Mouse (Mus musculus): ENCODE results near the gene Ank.
"Not testable (repeated sequence)": the region's sequence is repeated elsewhere in the genome, so short reads cannot be mapped to it uniquely, and the experiment has no call there.

The Ank gene

GRCm38 (mm10) chr15:27467641-27468040, 1.2 kb downstream of the Ank start:
- no peak for DNase-seq

DNA sequence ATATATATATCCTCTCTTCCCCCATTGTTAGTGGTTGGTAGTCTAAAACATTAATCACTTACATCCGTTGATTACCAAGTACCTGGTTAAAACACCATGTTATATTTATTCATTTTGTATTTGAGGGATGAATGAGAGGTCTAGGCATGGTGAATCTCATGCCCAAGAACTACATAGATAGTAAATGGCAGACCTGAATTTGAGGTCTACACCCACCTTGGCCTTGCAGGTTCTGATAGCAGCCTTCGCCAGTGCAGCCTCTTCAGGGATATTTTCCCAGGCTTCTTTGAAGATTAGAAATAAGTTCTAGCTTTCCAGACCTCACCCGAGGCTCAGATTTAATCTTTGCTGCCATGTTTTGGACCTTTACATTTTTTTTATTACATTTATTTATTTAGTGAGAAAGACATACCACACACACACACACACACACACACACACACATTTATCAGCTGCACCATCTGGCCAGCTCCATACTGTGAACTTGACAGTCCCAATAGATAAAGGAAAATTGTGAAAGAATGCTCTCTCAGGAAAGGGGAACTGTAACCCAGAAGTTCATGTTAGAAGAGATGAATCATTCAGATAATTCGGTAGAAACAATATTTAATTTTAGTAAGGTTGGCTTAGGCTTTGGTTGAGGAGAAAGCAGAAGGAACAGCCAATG, 2.5 kb downstream of the Ank start:
- DNase-seq = no peak

DNA sequence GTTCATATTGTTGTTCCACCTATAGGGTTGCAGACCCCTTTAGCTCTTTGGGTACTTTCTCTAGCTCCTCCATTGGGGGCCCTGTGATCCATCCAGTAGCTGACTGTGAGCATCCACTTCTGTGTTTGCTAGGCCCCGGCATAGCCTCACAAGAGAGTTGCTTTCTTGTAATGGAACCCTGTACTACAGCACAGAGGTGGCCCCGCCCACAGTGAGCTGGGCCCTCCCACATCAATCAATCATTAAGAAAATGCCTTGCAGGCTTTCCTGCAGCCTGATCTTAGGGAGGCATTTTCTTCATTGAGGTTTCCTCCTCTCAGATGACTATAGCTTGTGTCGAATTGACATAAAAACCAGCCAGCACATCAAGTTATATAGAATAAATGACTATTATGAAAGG, 3.9 kb downstream of the Ank start:
- not testable (repeated sequence) for DNase-seq

DNA sequence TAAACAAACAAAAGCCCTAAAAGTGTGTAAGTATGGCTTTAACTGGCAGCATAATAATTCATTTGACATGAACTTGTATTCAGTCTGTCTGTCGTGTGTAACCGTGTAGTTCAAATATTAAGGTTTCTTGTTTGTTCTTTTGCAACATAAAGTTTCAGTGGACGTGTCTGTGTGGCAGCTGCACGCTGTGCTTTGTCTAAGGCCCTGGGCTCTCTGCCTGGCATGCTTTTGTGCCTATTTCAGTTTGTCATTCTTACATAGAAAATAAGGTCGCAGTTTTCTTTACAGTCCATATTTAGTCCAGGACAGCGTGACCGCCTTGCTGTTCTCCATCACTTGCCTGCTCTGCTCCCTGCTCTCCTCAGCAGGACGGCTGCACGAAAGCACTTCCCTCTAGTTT, 5.8 kb downstream of the Ank start:
- DNase-seq = no peak

DNA sequence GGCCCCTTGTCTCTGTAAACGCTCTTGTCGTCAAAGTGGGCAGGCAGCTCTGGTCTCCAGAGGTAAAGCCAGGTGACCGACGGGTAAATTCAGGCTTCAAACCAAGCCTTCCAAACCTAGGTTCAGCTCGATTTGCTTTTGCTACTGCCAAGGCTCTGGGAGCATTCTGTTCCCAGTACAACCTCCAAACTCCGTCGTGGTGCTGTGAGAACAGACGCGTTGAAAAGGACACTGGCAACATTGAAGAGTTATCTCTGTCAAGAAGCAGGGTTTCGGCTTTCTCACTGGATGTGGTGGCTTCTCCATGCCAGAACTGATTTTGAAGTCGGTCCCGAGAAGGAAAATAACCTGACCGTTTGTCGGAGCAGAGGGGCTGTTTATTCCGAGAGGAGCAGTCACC, 9.5 kb downstream of the Ank start:
- no peak for DNase-seq

DNA sequence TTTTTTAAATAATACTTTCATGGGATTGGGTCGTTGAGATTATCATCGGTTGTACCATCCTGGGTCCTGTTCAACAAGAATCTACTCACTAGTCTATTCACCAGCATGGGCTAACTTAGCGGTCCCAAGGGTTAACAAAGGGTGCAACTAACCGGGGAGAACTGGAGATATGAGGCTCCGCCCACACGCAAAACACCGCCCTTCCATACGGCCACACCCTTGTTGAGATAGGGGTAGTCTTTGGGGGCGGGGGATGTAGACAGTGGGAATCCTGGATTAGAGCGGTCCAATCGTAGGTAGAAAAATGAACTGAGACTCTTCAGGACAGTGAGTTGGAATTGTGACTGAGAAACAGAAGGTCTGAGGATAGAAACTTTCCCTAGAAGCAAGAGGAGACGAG, 10.2 kb downstream of the Ank start:
- no peak for DNase-seq

- no peak for DNase-seq
Measured at GRCm38 (mm10) chr15:27477159-27477558, 10.7 kb downstream of the Ank start.

GRCm38 (mm10) chr15:27477630-27478029, 11.2 kb downstream of the Ank start:
- peak; percentile 23 for DNase-seq

DNA sequence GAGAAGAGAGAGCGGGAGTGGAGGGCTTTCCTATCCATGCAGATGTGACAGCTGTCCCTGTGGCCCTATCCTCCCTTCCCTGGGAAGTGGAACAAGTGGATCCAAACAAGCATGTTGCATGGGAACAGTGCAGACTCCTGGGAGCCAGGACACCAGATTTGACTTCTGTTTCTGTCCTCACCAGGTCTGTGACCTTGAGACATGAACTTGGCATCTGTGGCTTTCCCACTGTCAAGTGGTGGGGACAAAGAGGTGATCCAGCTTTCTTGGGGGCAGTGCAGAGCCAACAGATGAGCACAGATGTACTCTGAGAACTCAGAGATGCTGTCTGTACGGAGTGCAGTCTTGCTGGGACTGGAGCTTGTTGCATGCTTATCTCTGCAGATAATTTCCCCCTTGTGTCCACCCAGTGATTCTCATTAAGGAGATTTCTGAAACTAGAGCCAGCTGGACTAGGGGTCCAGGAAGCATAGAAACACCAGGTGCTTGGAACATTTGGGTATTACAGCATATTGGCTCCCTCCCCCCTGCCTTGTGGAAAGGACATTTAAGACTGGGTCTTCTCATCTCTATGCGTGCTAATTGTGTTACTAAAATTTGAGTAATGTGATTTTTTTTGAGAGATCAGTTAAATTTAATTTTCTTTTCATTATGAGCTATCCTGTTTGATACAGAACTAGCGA, 14.0 kb downstream of the Ank start:
- no peak for DNase-seq

DNA sequence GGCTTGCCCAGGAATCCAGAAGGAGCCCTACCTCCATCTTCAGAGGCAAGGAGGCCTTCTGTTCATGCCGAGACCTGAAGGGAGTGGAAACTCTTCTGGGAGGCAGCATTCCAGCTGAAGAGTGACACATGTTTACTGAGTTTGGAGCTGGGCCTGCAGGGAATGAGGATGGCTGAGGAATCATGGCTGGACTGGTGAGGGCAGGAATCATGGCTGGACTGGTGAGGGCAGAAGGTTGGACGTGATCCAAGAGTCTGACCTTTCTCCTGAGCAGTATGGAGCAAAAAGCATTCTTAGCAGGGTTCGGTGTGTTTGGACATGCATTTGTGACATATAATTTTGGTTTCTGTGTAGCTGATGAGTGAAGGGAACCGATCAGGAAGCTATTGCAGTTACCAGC, 15.5 kb downstream of the Ank start:
- DNase-seq = no peak

DNA sequence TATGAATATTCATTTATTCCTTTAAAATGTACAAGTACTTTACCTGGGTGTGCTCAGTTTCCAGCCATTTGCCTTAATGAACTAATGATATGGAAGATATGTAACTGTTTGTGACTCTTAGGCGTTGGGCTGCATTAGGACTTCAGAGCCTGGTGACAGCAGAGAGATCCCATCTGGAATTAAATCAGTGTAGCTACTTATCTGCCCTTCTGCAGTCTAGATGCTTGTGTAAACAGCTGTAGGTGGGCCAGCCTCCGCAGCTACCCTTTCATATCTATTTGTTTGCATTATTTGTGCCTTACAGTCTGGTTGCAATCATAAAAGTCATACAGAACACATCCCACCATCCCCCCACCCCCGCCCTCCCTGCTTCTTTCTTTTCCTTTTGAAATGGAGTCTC, 16.7 kb downstream of the Ank start:
- DNase-seq = no peak

DNA sequence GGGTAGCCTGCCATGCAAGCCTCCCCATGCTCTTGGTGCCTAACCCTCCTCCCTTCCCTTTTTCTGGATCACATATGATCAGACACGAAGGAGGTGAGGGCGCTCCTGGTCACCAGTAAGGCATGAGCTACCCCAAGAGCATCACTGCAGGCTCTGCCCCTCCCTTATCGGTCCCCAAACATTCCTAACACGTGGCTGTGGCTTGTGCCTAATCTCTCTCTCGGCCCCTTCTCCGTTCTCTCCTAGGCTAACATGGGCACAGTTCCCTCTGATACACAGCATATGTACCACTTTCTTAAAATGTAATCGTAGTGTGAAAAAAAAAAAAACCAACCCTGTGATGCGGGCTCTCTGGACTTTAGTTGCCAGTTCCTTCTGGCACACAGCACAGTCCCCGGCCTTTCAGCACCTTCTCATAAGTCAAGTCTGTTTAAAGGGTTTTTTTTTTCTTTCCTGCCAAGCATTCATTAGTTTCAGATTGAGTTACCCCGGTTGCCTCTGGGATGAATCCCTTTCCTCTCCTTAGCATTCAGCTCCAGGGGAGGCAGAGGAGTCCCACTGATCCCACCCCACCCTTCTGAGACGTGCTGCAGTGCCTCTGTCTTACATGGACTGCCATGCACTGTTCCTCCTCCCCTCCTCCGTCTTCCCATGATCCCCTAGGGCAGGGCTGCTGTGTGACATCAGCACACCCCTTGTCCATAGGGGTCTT, 19.2 kb downstream of the Ank start:
- DNase-seq = no peak

- DNase-seq = no peak
Measured at GRCm38 (mm10) chr15:27486279-27486618, 19.8 kb downstream of the Ank start.

- DNase-seq = no peak
Measured at GRCm38 (mm10) chr15:27487059-27487458, 20.6 kb downstream of the Ank start.

DNA sequence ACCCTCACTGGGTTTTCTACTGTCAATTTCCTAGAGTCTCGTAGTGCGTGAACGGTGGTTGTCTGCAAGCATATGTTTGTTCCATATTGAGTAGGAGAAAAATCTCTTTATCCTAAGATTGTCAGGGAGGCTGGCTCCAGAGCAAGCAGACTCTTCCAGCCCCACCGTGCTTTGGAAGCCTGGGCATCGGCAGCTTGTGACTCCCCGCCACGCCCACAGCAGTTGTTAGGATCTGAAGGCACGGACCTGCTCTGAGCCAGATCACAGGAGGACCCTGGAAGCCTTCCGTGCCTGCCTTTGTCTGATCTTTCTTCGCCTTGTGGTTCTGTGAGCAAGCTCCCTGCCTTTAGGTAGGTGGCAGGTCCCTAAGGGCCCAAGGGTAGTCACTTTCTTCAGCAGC, 21.6 kb downstream of the Ank start:
- no peak for DNase-seq

DNA sequence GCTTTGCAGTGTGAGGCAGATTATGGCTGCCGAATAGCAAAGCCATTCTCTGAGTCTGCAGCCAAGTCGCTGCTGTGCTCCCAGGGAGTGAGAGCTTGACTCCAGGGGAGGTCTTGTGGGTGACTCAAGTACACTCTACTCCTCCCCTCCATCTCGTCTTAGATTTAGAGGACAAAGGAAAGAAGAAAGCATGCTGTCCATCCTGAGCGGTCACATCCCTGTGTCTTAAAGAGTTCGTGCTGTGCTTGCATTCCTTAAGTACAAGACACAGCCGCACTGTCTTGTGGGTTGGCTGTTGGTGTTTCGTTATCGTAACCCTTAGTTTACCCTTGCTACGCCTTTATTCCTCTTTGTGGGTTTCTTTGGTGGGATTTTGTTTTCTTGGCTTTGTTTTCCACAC, 24.2 kb downstream of the Ank start:
- no peak for DNase-seq

DNA sequence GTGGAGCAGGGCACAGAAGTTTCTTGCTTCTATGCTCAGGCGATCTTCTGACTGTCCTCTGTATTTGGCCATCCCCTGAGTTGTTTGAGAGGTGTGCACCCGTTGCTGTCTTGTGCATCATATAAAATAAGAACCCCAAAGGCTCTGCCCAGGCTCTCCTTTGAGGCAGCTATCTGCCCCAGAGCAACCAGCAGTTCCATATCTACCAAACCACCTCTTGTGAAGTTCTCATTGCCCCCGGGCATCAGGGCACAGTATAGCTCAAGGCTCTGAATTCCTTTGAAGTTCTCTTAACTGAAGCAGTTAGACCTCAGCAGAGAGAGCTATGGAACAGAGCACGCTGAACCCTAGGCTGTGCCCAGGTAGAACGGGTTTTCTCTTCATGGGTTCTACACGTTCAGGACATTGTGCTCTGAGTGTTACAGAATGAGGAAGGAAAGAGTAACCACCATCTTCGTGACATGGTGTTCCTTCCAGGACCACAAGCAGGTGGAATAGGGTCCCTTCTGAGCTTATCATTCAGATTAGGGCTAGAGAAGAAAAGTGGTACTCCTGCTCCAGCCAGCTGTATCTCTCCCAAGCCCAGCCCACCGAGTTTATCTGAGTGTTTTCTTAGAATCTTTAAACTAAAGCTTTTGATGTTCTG, 25.1 kb downstream of the Ank start:
- no peak for DNase-seq

DNA sequence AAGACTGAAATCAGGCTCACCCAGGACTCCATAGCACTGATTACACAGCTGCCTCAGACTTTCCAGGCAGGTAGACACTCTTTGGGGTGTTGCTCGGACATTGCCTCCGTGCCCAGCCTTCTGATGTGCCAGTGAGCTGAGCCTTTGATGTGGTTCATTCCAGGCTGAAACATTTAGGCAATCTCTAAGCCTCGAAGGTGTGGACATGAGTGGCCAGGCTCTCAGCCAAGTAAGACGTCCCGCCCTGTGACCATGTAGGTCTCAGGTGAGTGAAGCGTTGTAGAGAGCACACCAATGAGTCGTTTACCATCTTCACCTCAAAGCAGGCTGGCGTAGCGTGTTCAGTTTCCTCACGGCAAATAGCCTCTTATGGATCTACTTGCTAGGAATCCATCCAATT, 25.7 kb downstream of the Ank start:
- peak; percentile 49 for DNase-seq

DNA sequence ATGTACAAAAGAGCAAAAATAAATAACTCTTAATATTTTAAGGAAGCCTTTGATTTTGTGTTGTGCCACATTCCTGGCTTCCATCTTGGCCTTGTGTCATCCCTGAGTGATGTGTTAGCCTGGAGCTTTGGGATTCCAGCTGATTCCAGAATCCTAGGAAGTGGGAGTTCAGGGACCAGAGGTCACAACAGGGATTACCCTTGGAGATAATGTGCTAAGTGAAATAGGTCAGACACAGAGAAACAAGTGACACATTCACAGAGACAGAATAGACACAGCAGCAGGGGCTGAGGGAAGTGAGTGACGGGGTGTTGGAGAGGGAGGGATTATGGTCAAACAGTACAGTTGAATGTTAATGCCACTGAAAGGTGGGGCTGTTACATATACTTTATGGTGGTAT, 26.3 kb downstream of the Ank start:
- no peak for DNase-seq

DNA sequence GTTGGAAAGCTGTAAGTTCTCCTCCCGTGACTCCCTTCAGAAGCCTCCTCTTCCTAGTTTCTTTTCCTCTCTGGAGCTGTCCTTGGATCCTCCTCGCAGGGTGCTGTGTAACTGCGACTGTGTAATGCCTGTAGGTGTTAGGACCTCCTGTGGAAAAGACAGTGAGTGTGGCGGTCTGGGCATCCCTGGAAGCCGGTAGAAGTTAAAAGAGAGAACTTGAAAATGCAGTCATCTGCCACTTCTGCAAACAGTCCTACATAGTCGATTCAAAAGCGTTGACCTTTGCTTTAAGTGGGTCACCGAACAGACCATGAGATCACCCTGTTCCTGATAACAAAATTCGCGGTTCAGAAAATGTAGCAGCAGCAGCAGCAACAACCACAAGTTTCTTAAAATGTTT, 27.0 kb downstream of the Ank start:
- DNase-seq = no peak

DNA sequence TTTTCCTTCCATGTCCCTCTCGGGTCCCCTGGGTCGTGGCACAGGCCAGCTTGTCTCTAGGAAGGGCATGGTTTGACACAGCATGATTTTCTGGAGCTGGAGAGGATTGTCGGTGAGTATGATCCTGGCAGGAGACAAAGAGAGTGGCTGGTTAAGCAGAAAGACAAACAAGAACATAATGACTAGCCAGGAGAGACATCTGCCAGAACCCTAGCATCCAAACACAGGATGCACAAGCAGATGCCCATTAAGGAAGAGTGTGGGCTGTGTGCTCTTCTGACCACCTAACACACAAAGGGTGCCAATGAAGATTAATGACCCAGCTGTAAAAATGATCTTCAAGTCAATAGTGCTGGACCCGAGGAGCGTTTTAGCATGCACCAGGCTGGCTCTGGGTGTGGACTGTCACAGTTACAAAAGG, 29.5 kb downstream of the Ank start:
- no peak for DNase-seq

- DNase-seq = no peak
Measured at GRCm38 (mm10) chr15:27496596-27497299, 30.3 kb downstream of the Ank start.

DNA sequence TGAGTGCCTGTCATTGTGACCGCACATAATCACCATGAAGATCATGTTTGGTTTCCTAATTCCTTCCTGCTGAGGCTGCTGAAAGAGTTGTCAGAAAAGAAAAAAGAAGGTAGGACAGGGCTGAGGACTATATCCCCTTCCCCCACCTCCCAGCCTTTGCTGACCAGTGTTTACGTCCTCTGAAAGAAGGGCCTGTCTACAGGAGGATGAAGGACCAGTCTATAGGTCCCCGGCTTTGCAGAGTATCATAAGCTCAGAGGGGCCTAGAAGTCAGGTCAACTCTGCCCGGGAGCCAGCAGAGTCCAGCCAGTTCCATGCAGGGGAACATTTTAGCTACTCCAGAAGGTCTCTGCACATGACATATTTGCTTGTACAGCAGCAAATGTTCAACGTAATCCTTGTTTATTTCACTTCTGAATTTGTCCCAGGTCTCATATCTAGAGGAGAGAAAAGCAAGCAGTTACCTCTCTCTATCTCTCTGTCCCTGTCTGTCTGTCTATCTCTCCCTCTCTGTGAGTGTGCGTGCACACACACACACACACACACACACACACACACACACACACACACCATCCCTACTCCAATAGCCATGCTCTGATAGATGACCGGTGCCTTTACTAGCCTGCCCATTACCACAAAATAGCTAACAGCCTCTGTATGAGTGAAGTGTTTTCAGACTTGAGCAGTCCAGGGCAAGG, 31.0 kb downstream of the Ank start:
- DNase-seq = no peak

Measured in lung, postnatal 14 days (tissue).